Mouse (Mus musculus): ENCODE measurements around the gene Blmh. TPM values are rescaled to one million over a fixed set of nuclear protein-coding genes. Genes with fewer than 3 reads are reported as not detected.

The Blmh gene
- total and polyA plus RNA-seq, 3 experiments: 167 to 261 (median 212) TPM

DNA sequence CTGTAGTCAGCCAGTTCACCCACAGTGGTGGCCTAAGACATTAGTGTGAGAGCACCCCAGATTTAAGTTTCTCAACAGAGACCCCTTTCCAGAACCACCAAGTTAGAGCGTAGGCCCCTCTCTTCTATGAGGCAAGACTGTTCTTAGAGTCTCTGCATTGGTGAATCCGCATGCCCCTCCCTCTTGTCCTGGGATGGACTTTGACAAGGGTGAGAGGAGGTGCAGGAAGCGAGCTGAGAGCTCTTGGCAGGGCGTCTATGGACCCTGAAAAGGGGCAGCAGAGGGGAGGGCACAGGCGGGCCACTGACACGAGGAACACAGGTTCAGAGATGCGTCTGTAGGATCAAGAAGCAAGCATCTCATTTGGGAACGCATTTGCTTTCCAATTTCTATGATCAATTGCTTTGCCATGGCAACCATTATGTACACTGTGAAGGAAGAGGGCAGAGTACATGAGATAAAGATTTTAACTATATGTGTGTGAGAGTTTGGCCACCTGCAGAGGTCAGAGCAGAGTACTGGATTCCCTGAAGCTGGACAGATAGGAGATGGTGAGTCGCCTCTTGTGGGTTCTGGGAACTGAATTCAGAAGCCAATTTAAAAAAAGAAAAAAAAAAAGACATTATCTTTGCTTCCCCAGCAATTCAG, 97.3 kb downstream of the Blmh start:
- no peak for TF ChIP-seq IRF4 (IDR thresholded peaks at IDR 0.05; ENCODE audit: low read depth, low read length)
- TF ChIP-seq PAX5 (IDR thresholded peaks at IDR 0.05; ENCODE audit: low read length): no peak
- TF ChIP-seq UBTF (IDR thresholded peaks at IDR 0.05; ENCODE audit: low read depth, low read length): no peak
- DNase-seq (ENCODE audit: extremely low read depth): no peak
- no peak overlapping the region for H3K9ac ChIP-seq (ENCODE audit: insufficient read depth, low read depth)
- no peak overlapping the region for H3K27ac ChIP-seq (ENCODE audit: insufficient read depth, low read depth)
- in situ Hi-C loops (cut with MboI; ENCODE audit: low pct_ligation_motif_present, low pct_unique_long_range_greater_than_20kb, low sequenced_read_pairs) (no loop called here), dilution Hi-C loops (cut with MboI; ENCODE audit: extremely low pct_ligation_motif_present, extremely low pct_unique_long_range_greater_than_20kb, low sequenced_read_pairs) (no loop called here)
- H3K4me1 ChIP-seq (ENCODE audit: control insufficient read depth in 1 of 2, insufficient read depth in 2 of 2): no peaks in the 10 kb centered on the region
- peaks cover 13% of the 10 kb centered on the region for H3K27me3 ChIP-seq (replicated peaks)
- no peak overlapping the region for H3K4me2 ChIP-seq (ENCODE audit: insufficient read depth, low read depth, poor library complexity, severe bottlenecking)
- H3K36me3 ChIP-seq (replicated peaks in 1 of 2; ENCODE audit: control insufficient read depth in 1 of 2, insufficient read depth in 1 of 2, low read length in 1 of 2): no peaks in the 10 kb centered on the region
- no peaks in the 10 kb centered on the region for H3K79me2 ChIP-seq (replicated peaks; ENCODE audit: control insufficient read depth, extremely low read depth, insufficient read depth, poor library complexity, severe bottlenecking)
- H3K4me3 ChIP-seq (replicated peaks in 1 of 3; ENCODE audit: low read depth in 2 of 3, low read length in 2 of 3, poor library complexity in 1 of 3): no peak overlapping the region
- H3K9me3 ChIP-seq (replicated peaks; ENCODE audit: low read length): no peaks in the 10 kb centered on the region

DNA sequence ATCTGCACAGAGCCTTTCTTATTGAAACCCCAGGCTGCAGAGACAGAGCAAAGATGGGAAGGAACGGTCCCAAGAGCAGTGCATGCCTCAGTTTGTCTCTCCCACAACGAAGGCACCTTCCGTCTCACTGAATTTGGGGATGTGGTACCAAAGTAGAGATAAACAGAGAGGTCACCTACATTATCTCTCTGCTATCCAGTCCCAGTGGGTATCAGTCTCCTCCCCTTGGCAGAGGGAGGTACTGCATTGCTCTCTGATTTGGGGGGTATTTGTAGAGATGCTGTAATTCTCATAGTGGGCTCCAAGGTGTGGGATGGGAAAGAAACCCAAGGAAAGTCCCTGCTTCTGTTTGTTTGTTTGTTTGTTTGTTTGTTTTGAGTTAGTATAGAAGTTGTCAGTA, 102.0 kb downstream of the Blmh start:
- Histone ChIP-seq H3K27ac (ENCODE audit: insufficient read depth, low read depth) (no peak overlapping the region), H3K27me3 (replicated peaks) (peaks cover 10% of the 10 kb centered on the region), H3K4me2 (ENCODE audit: insufficient read depth, low read depth, poor library complexity, severe bottlenecking) (no peak overlapping the region), H3K4me3 (replicated peaks in 1 of 3; ENCODE audit: low read depth in 2 of 3, low read length in 2 of 3, poor library complexity in 1 of 3) (no peak overlapping the region), H3K79me2 (replicated peaks; ENCODE audit: control insufficient read depth, extremely low read depth, insufficient read depth, poor library complexity, severe bottlenecking) (no peaks in the 10 kb centered on the region), H3K9me3 (replicated peaks; ENCODE audit: low read length) (no peaks in the 10 kb centered on the region), H3K4me1 (ENCODE audit: control insufficient read depth in 1 of 2, insufficient read depth in 2 of 2) (no peaks in the 10 kb centered on the region), H3K9ac (ENCODE audit: insufficient read depth, low read depth) (no peak overlapping the region), H3K36me3 (replicated peaks in 1 of 2; ENCODE audit: control insufficient read depth in 1 of 2, insufficient read depth in 1 of 2, low read length in 1 of 2) (no peaks in the 10 kb centered on the region)
- in situ Hi-C loops (cut with MboI; ENCODE audit: low pct_ligation_motif_present, low pct_unique_long_range_greater_than_20kb, low sequenced_read_pairs) (no loop called here), dilution Hi-C loops (cut with MboI; ENCODE audit: extremely low pct_ligation_motif_present, extremely low pct_unique_long_range_greater_than_20kb, low sequenced_read_pairs) (no loop called here)
- peak; percentile 24 for DNase-seq (ENCODE audit: extremely low read depth)
- TF ChIP-seq KAT2A (IDR thresholded peaks at IDR 0.05; ENCODE audit: insufficient replicate concordance, low read length): no peak
- no peak for TF ChIP-seq JUN (IDR thresholded peaks at IDR 0.05; ENCODE audit: insufficient read depth, low read depth, low read length)
- peak; percentile 52 to 75; a peak in 3 of 4 replicates for TF ChIP-seq CTCF (conservative IDR thresholded peaks at IDR 0.05 in 1 of 2, IDR thresholded peaks at IDR 0.05 in 1 of 2; ENCODE audit: low read depth in 2 of 2, low read length in 2 of 2)
- peak; percentile 74 for TF ChIP-seq RAD21 (IDR thresholded peaks at IDR 0.05; ENCODE audit: low read depth, low read length)
- no peak for TF ChIP-seq PAX5 (IDR thresholded peaks at IDR 0.05; ENCODE audit: low read length)
- no peak for TF ChIP-seq TCF12 (IDR thresholded peaks at IDR 0.05; ENCODE audit: low read depth, low read length)
- no peak for TF ChIP-seq MXI1 (IDR thresholded peaks at IDR 0.05; ENCODE audit: low read depth, low read length)
- peak; percentile 81 for TF ChIP-seq SMC3 (IDR thresholded peaks at IDR 0.05; ENCODE audit: low read depth, low read length)
- TF ChIP-seq ZKSCAN1 (IDR thresholded peaks at IDR 0.05; ENCODE audit: borderline replicate concordance, low read depth, low read length): no peak
- no peak for TF ChIP-seq TBP (conservative IDR thresholded peaks at IDR 0.05; ENCODE audit: low read depth, low read length)

DNA sequence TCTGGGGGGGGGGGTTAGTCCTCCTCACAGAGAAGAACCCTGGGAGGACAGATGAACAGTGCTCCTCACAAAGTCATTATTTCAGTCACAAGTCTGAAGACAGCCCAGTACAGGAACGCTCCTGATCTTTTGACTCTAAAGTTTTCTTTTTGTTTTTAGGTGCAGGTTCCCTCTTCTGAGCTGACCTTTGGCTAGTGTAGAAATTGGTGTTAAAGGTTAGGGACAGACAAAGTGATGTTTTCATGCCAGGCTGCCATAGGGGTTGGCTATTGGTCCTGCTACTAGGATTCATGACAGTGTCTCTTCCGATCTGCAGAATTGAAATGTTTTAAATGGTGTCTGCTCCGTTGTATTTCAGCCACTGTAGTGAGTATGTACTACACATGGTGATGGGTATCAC, 103.5 kb downstream of the Blmh start:
- DNase-seq (ENCODE audit: extremely low read depth): no peak
- Histone ChIP-seq H3K27ac (ENCODE audit: insufficient read depth, low read depth) (no peak overlapping the region), H3K79me2 (replicated peaks; ENCODE audit: control insufficient read depth, extremely low read depth, insufficient read depth, poor library complexity, severe bottlenecking) (no peaks in the 10 kb centered on the region), H3K36me3 (replicated peaks in 1 of 2; ENCODE audit: control insufficient read depth in 1 of 2, insufficient read depth in 1 of 2, low read length in 1 of 2) (no peaks in the 10 kb centered on the region), H3K27me3 (replicated peaks) (peaks cover 6% of the 10 kb centered on the region), H3K9me3 (replicated peaks; ENCODE audit: low read length) (no peaks in the 10 kb centered on the region), H3K4me1 (ENCODE audit: control insufficient read depth in 1 of 2, insufficient read depth in 2 of 2) (no peaks in the 10 kb centered on the region), H3K4me2 (ENCODE audit: insufficient read depth, low read depth, poor library complexity, severe bottlenecking) (no peak overlapping the region), H3K4me3 (replicated peaks in 1 of 3; ENCODE audit: low read depth in 2 of 3, low read length in 2 of 3, poor library complexity in 1 of 3) (no peak overlapping the region), H3K9ac (ENCODE audit: insufficient read depth, low read depth) (no peak overlapping the region)
- TF ChIP-seq MAX (IDR thresholded peaks at IDR 0.05; ENCODE audit: low read length): no peak
- TF ChIP-seq ZMIZ1 (IDR thresholded peaks at IDR 0.05; ENCODE audit: low read depth, low read length): no peak
- TF ChIP-seq JUND (conservative IDR thresholded peaks at IDR 0.05; ENCODE audit: low read depth, low read length): no peak
- TF ChIP-seq PAX5 (IDR thresholded peaks at IDR 0.05; ENCODE audit: low read length): no peak
- no peak for TF ChIP-seq MEF2A (IDR thresholded peaks at IDR 0.05; ENCODE audit: borderline replicate concordance, low read depth, low read length)
- dilution Hi-C loops (cut with MboI; ENCODE audit: extremely low pct_ligation_motif_present, extremely low pct_unique_long_range_greater_than_20kb, low sequenced_read_pairs) (no loop called here), in situ Hi-C loops (cut with MboI; ENCODE audit: low pct_ligation_motif_present, low pct_unique_long_range_greater_than_20kb, low sequenced_read_pairs) (no loop called here)
